Mouse (Mus musculus): ENCODE results near the gene Pard3. TPM values are rescaled to one million over a fixed set of nuclear protein-coding genes. Genes with fewer than 3 reads are reported as not detected.

The Pard3 gene
- polyA plus RNA-seq, 1 experiment from 2014 or later: 30.0 TPM

DNA sequence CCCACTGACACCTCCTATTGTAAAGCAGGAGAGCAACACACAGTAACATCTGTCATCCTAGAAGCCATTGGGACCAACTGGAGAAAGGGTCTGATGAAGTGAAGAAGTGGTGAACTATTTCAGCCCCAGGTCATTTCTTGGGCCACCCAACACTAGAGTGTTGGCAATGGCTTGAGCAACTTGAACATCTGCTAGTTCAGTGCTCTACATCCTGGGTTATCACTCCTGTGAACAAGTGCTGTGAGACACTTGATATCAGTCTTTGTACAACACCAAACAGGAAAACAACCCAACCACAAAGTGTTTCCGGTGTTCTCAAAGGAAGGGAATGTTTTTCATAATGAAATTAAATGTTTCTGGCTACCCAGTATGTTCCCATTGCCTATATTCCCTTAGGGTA, 438.1 kb downstream of the Pard3 start:
- Histone ChIP-seq H3K4me3 (ENCODE audit: low read depth, low read length) (no peak overlapping the region), H3K9me3 (ENCODE audit: control insufficient read depth, low read length) (no peaks in the 10 kb centered on the region), H3K9ac (ENCODE audit: low read length) (no peak overlapping the region), H3K27ac (replicated peaks) (no peak overlapping the region), H3K4me1 (replicated peaks; ENCODE audit: control insufficient read depth, insufficient read depth) (no peaks in the 10 kb centered on the region), H3K27me3 (ENCODE audit: control insufficient read depth, insufficient read depth, low read length) (no peaks in the 10 kb centered on the region), H3K4me2 (replicated peaks; ENCODE audit: low read depth) (no peak overlapping the region), H3K36me3 (ENCODE audit: control insufficient read depth, insufficient read depth, low read length) (no peaks in the 10 kb centered on the region)
- DNase-seq (ENCODE audit: low spot score): no peak
- ATAC-seq (ENCODE audit: low FRiP score, low TSS enrichment): no peak
- TF ChIP-seq CTCF (IDR thresholded peaks at IDR 0.05; ENCODE audit: low read depth) (no peak), EP300 (optimal IDR thresholded peaks at IDR 0.05) (no peak)
- WGBS: 89% methylated on average over 1 of the region's 1 CpGs

DNA sequence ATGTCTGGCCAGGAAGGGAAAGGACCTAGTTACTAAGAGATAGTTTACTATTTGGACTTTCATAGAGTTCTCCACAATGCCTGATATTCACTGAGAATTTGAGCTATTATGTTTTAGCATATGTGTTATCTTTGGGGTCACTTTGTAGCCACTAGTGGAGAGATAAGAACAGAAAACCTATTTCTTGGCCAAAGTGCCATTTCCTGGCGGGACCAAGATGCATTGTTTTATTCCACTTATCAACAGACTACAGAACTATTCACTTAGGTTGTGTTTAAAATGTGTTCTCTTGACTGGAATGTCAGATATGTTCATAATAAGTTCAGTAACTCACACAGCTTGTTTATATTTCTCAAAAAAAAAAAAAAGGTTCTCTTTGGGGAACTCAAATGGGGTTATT, 441.6 kb downstream of the Pard3 start:
- TF ChIP-seq CTCF (IDR thresholded peaks at IDR 0.05; ENCODE audit: low read depth): no peak
- TF ChIP-seq EP300 (optimal IDR thresholded peaks at IDR 0.05): no peak
- Histone ChIP-seq H3K4me3 (ENCODE audit: low read depth, low read length) (no peak overlapping the region), H3K27ac (replicated peaks) (no peak overlapping the region), H3K9ac (ENCODE audit: low read length) (no peak overlapping the region), H3K27me3 (ENCODE audit: control insufficient read depth, insufficient read depth, low read length) (no peaks in the 10 kb centered on the region), H3K9me3 (ENCODE audit: control insufficient read depth, low read length) (no peaks in the 10 kb centered on the region), H3K36me3 (ENCODE audit: control insufficient read depth, insufficient read depth, low read length) (no peaks in the 10 kb centered on the region), H3K4me2 (replicated peaks; ENCODE audit: low read depth) (no peak overlapping the region), H3K4me1 (replicated peaks; ENCODE audit: control insufficient read depth, insufficient read depth) (no peaks in the 10 kb centered on the region)
- DNase-seq (ENCODE audit: low spot score) (no peak), ATAC-seq (ENCODE audit: low FRiP score, low TSS enrichment) (no peak)
- WGBS: 57% methylated on average over 1 of the region's 1 CpGs

DNA sequence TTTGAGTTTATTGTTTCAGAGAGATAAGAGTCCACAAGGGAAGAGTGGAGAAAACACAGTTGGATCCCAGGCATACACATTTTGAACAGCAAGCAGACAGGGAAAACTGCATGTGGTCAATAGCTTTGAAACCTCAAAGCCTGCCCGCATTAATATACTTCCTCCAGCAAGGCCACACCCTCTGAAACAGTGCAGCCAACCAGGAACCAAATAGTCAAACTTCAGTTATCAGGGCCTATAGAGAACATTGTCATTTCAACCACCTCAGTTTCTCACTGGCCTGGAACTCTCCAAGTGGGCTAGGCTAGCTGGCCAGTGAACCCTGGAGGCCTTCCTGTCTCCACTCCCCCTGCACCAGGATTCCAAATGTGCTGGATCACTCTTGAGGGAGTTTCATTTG, 442.6 kb downstream of the Pard3 start:
- 90% methylated on average over 1 of the region's 1 CpGs for WGBS

DNA sequence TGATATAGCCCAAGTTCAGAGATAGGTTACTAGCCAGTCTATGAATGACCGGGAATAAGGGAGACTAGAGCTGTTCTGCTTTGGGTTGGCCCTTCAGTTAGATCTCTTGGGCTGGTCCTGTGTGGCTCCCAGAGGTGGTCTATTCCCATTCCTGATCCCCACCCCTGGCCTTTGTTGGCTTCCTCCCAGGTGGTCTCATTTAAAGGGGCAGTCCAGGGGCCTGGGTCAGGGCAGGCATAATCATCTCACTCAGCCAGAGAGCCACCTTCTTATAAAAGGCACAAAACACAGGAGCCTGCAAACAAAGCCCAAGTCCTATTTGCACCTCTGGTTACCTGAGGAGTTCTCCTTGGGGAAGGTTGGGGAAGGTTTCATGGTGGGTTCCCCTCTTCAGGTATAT, 447.6 kb downstream of the Pard3 start:
- no peak overlapping the region for H3K9ac ChIP-seq (ENCODE audit: low read length)
- WGBS: 91% methylated on average over 1 of the region's 1 CpGs
- no peak overlapping the region for H3K27ac ChIP-seq (replicated peaks)
- DNase-seq (ENCODE audit: low spot score) (no peak), ATAC-seq (ENCODE audit: low FRiP score, low TSS enrichment) (no peak)
- no peaks in the 10 kb centered on the region for H3K9me3 ChIP-seq (ENCODE audit: control insufficient read depth, low read length)
- no peak overlapping the region for H3K4me2 ChIP-seq (replicated peaks; ENCODE audit: low read depth)
- H3K36me3 ChIP-seq (ENCODE audit: control insufficient read depth, insufficient read depth, low read length): no peaks in the 10 kb centered on the region
- no peak overlapping the region for H3K4me3 ChIP-seq (ENCODE audit: low read depth, low read length)
- H3K4me1 ChIP-seq (replicated peaks; ENCODE audit: control insufficient read depth, insufficient read depth): no peaks in the 10 kb centered on the region
- TF ChIP-seq EP300 (optimal IDR thresholded peaks at IDR 0.05): no peak
- no peak for TF ChIP-seq CTCF (IDR thresholded peaks at IDR 0.05; ENCODE audit: low read depth)
- H3K27me3 ChIP-seq (ENCODE audit: control insufficient read depth, insufficient read depth, low read length): no peaks in the 10 kb centered on the region

More for the DNA sequence above, 442.6 kb downstream of the Pard3 start:
- H3K4me1 ChIP-seq (replicated peaks; ENCODE audit: control insufficient read depth, insufficient read depth): no peaks in the 10 kb centered on the region
- no peaks in the 10 kb centered on the region for H3K9me3 ChIP-seq (ENCODE audit: control insufficient read depth, low read length)
- ATAC-seq (ENCODE audit: low FRiP score, low TSS enrichment) (no peak), DNase-seq (ENCODE audit: low spot score) (no peak)
- H3K9ac ChIP-seq (ENCODE audit: low read length): no peak overlapping the region
- no peak overlapping the region for H3K27ac ChIP-seq (replicated peaks)
- no peaks in the 10 kb centered on the region for H3K36me3 ChIP-seq (ENCODE audit: control insufficient read depth, insufficient read depth, low read length)
- H3K27me3 ChIP-seq (ENCODE audit: control insufficient read depth, insufficient read depth, low read length): no peaks in the 10 kb centered on the region
- TF ChIP-seq EP300 (optimal IDR thresholded peaks at IDR 0.05): no peak
- TF ChIP-seq CTCF (IDR thresholded peaks at IDR 0.05; ENCODE audit: low read depth): no peak
- no peak overlapping the region for H3K4me3 ChIP-seq (ENCODE audit: low read depth, low read length)
- no peak overlapping the region for H3K4me2 ChIP-seq (replicated peaks; ENCODE audit: low read depth)

DNA sequence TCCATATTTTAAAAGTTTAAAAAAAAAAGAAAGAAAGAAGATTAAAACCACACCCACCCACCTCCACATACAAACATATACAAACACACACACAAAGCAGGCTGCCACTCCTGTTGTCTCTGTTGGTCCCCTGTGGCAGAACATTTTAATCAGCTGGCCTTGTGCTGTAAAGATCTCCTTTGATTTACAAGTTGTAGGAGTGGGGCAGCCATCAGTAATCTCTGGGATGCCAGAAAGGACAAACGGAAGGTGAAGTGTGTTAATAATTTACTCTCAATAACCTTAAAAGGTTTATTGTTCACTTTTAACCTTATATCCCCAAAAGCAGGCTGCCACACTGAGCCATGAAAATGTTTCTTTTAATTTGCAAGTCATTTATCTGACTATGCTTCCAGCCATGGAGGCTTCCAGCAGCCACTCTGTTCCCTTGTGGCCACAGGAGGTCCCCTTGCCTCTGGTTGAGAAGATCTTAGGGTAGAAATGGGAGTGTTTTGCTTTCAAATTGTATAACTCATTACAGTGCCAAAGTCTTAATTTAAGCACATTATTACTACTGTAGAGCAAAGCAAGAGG, 448.4 kb downstream of the Pard3 start:
- no peaks in the 10 kb centered on the region for H3K36me3 ChIP-seq (ENCODE audit: control insufficient read depth, insufficient read depth, low read length)
- no peak overlapping the region for H3K4me3 ChIP-seq (ENCODE audit: low read depth, low read length)
- 59% methylated on average over 1 of the region's 1 CpGs for WGBS
- no peak for TF ChIP-seq EP300 (optimal IDR thresholded peaks at IDR 0.05)
- TF ChIP-seq CTCF (IDR thresholded peaks at IDR 0.05; ENCODE audit: low read depth): 0 out of 2 replicates have a peak, but pooled peaks have one; percentile 20
- H3K27ac ChIP-seq (replicated peaks): no peak overlapping the region; the same call in 1 of the 2 replicates
- ATAC-seq (ENCODE audit: low FRiP score, low TSS enrichment) (no peak), DNase-seq (ENCODE audit: low spot score) (no peak)
- no peak overlapping the region for H3K9ac ChIP-seq (ENCODE audit: low read length)
- no peaks in the 10 kb centered on the region for H3K4me1 ChIP-seq (replicated peaks; ENCODE audit: control insufficient read depth, insufficient read depth)
- no peaks in the 10 kb centered on the region for H3K9me3 ChIP-seq (ENCODE audit: control insufficient read depth, low read length)
- no peaks in the 10 kb centered on the region for H3K27me3 ChIP-seq (ENCODE audit: control insufficient read depth, insufficient read depth, low read length)
- no peak overlapping the region for H3K4me2 ChIP-seq (replicated peaks; ENCODE audit: low read depth)

DNA sequence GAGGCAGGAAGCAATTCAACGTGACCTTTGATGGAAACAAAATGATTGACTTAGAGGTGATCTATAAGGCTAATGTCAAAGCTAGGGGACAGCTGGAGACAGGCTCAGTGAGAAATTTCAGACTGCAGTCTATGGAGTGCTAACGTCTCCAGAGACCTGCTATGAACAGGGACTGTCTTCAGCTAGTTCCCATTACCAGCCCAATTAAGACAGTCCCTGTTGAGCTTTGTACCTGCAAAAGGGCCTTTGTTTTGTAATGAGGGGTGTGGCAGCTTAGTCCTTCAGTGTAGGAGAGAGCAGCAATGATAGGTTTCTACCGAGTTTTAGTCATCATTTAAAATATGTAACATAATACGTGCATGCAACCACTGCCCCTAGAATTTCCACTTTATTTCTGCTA, 448.9 kb downstream of the Pard3 start:
- Histone ChIP-seq H3K4me3 (ENCODE audit: low read depth, low read length) (no peak overlapping the region), H3K4me2 (replicated peaks; ENCODE audit: low read depth) (no peak overlapping the region), H3K27me3 (ENCODE audit: control insufficient read depth, insufficient read depth, low read length) (no peaks in the 10 kb centered on the region), H3K9ac (ENCODE audit: low read length) (no peak overlapping the region), H3K4me1 (replicated peaks; ENCODE audit: control insufficient read depth, insufficient read depth) (no peaks in the 10 kb centered on the region), H3K27ac (replicated peaks) (no peak overlapping the region; the same call in 1 of the 2 replicates), H3K36me3 (ENCODE audit: control insufficient read depth, insufficient read depth, low read length) (no peaks in the 10 kb centered on the region), H3K9me3 (ENCODE audit: control insufficient read depth, low read length) (no peaks in the 10 kb centered on the region)
- ATAC-seq (ENCODE audit: low FRiP score, low TSS enrichment) (no peak), DNase-seq (ENCODE audit: low spot score) (no peak)
- 57% methylated on average over 4 of the region's 4 CpGs for WGBS
- TF ChIP-seq CTCF (IDR thresholded peaks at IDR 0.05; ENCODE audit: low read depth) (no peak), EP300 (optimal IDR thresholded peaks at IDR 0.05) (no peak)

Measured in stomach, postnatal 0 days (tissue).